Mouse (Mus musculus) kidney, embryonic 15.5 days (tissue): ENCODE results near the gene Orai2. TPM values are rescaled to one million over a fixed set of nuclear protein-coding genes. Genes with fewer than 3 reads are reported as not detected.
"Not testable (repeated sequence)": the region's sequence is repeated elsewhere in the genome, so short reads cannot be mapped to it uniquely, and the experiment has no call there.

Experiments used
- ATAC-seq: fragments of 200-750 bp; cut with Nextera tagmentation; replicated peaks from 2 replicates; pipeline ENCODE4 v1.8.0; 2017; ENCODE audit warnings: moderate TSS enrichment; ENCODE audit not compliant: low FRiP score
- H3K27ac ChIP-seq: fragments of 300-500 bp; sonication (generic); 2 replicates; pipeline ENCODE4 v1.5.1; 2015; ENCODE audit warnings: mild to moderate bottlenecking, inconsistent platforms
- H3K27me3 ChIP-seq: fragments of 300-500 bp; sonication (generic); 2 replicates; pipeline ENCODE4 v1.6.1; 2015; ENCODE audit warnings: inconsistent platforms
- H3K36me3 ChIP-seq: fragments of 300-500 bp; sonication (generic); 2 replicates; pipeline ENCODE4 v1.6.1; 2015; ENCODE audit warnings: inconsistent platforms
- H3K4me1 ChIP-seq: fragments of 300-500 bp; sonication (generic); 2 replicates; pipeline ENCODE4 v1.6.1; 2015; ENCODE audit warnings: inconsistent platforms
- H3K4me2 ChIP-seq: fragments of 300-500 bp; sonication (generic); 2 replicates; pipeline ENCODE4 v1.6.1; 2015; ENCODE audit warnings: moderate library complexity, mild to moderate bottlenecking, inconsistent platforms
- H3K4me3 ChIP-seq: fragments of 300-500 bp; sonication (generic); replicated peaks from 2 replicates; pipeline ENCODE4 v1.5.1; 2015; ENCODE audit warnings: mild to moderate bottlenecking, inconsistent platforms
- H3K9ac ChIP-seq: fragments of 300-500 bp; sonication (generic); 2 replicates; pipeline ENCODE4 v1.6.1; 2015; ENCODE audit warnings: mild to moderate bottlenecking, inconsistent platforms
- H3K9me3 ChIP-seq: fragments of 300-500 bp; sonication (generic); replicated peaks from 2 replicates; pipeline ENCODE4 v1.6.1; 2016; ENCODE audit warnings: inconsistent platforms
- WGBS: fragments of 180-500 bp; shearing (Covaris S2); methylation state at CpG from one replicate; pipeline ENCODE4 v1.1.7; 2015; ENCODE audit warnings: mixed read lengths; 5-methylcytosine and 5-hydroxymethylcytosine counted together
- microRNA-seq: library from miRNA; unstranded; fragments of <30 nt; microRNA quantifications from one replicate; pipeline ENCODE4, GENCODE M21; 2016
- polyA plus RNA-seq: library from polyadenylated mRNA; unstranded; fragments of >200 nt; fragmentation: Nextera tagmentation; extraction: Ambion mirVana; gene quantifications from 2 replicates; pipeline ENCODE4 v1.2.1, GENCODE M21; 2015

Orai2 gene
- polyA plus RNA-seq, 1 experiment from 2014 or later: 6.3 TPM

DNA sequence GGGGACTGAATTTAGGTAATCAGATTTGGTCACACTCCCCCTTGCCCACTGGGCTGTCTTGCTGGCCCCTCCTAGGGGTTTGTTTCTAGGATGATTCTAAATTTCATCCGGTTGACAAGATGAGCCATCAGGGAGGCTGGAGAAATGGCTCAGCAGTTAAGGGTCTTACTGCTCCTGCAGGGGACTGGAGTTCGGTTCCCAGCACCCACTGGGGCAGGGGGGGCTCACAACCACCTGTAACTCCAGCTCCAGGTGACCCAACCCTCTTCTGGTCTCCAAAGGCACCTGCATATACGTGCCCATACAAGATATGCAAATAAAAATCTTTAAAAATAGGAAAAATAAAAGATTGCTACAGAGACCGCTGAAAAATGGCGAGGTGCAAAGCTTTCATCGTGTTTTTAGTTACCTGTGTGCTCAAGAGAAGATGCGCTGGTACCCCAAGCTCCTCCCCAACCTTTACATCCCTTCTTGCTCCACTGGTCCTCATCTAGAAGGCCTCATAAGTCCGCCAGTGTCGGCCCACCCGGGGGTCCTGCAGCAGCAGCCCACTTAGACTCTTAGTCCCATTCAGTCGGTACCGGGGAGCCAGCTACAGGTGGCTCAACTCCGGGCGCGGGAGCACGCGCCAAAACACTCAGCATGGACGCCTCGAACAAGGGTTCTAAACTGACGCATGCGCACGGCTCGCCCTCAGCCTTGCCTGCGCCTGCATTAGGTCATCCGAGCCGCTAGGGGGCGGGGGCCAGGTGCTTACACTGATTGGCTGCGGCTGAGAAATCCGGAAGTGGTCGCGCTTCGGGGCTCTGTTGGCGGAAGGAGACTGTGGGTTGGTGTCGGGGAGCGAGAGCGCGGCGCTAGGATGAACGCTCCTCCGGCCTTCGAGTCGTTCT lies 54.4 kb downstream of the Orai2 start, which contains the start of gene Polr2j:
Polr2j (plus strand) TSS at position 741 of the 893 bp plus-strand sequence.
- H3K36me3 ChIP-seq: peaks cover 20% of the 10 kb centered on the region
- ATAC-seq: peak; percentile 95
- peaks cover 26% of the 10 kb centered on the region for H3K4me1 ChIP-seq
- H3K27ac ChIP-seq: peak within 1 kb of the TSS; percentile 79
- peak within 1 kb of the TSS; percentile 90 for H3K4me3 ChIP-seq
- peak within 1 kb of the TSS; percentile 92 for H3K4me2 ChIP-seq
- no peaks in the 10 kb centered on the region for H3K27me3 ChIP-seq
- H3K9me3 ChIP-seq: no peaks in the 10 kb centered on the region
- 3% methylated on average over 42 of the region's 42 CpGs for WGBS
- H3K9ac ChIP-seq: peak within 1 kb of the TSS; percentile 91

DNA sequence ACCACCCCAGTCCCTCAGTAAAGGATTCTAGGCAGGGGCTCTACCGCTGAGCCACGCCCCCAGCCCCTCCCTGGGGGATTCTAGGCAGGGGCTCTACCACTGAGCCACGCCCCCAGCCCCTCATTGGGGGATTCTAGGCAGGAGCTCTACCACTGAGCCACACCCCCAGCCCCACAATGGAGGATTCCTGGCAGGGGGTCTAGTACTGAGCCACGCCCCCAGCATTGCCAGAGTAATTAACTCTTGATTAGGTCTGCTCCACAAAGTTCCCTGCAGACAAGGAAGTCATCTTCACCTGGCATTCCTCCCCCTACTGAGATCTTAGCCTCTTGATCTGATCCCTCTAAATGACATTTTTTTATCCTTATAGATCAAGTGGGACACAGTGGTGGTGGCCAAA lies 57.0 kb downstream of the Orai2 start:
- not testable (repeated sequence) for H3K9ac ChIP-seq, H3K27me3 ChIP-seq, H3K9me3 ChIP-seq, H3K27ac ChIP-seq, H3K36me3 ChIP-seq, H3K4me3 ChIP-seq, ATAC-seq, H3K4me2 ChIP-seq
- WGBS: 46% methylated on average over 4 of the region's 4 CpGs
- H3K4me1 ChIP-seq: peaks cover 25% of the 10 kb centered on the region

DNA sequence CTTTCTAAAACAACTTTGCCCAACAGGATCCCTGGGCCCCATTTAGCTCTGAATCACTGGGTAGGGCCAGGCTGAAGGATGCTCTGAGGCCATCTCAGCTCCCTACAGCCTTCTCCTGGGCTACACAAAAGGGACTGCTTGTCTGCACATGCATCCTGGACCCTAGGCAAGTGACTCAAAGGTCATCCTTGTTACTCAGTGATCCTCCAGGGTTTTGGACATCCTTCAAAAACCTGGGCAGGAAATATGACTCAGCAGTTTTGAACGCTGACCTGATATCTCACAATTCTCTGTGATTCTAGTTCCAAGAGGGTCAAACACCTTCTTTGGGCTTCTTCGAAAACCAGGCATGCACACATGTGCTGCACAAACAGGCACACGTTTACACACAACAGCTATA lies 61.5 kb downstream of the Orai2 start:
- H3K4me3 ChIP-seq: no peak overlapping the region
- no peak overlapping the region for H3K27ac ChIP-seq
- no peaks in the 10 kb centered on the region for H3K9me3 ChIP-seq
- H3K27me3 ChIP-seq: no peaks in the 10 kb centered on the region
- peaks cover 8% of the 10 kb centered on the region for H3K36me3 ChIP-seq
- no peak for ATAC-seq
- WGBS: 75% methylated on average over 3 of the region's 3 CpGs
- H3K9ac ChIP-seq: no peak overlapping the region
- H3K4me2 ChIP-seq: no peak overlapping the region
- H3K4me1 ChIP-seq: no peaks in the 10 kb centered on the region

DNA sequence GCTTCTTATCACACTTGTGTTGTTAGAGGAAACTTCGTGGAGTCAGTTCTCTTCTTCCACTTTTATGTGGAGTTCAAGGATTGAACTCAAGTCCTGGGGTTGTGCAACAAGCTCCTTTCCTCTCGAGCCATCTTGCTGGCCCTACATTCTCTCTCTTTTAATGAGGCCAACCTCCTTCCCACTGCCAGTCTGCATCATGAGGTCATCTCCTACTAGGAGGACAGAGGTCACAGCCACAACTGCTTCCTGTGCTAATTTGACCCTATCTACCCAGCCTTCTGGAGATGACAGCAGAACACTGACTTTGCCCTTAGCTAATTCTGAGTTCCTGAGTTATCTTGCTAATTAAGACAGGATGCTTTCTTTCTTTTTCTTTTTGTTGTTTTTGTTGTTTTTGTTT lies 62.0 kb downstream of the Orai2 start:
- 54% methylated on average over 2 of the region's 2 CpGs for WGBS
- H3K9ac ChIP-seq: no peak overlapping the region
- no peak for ATAC-seq

DNA sequence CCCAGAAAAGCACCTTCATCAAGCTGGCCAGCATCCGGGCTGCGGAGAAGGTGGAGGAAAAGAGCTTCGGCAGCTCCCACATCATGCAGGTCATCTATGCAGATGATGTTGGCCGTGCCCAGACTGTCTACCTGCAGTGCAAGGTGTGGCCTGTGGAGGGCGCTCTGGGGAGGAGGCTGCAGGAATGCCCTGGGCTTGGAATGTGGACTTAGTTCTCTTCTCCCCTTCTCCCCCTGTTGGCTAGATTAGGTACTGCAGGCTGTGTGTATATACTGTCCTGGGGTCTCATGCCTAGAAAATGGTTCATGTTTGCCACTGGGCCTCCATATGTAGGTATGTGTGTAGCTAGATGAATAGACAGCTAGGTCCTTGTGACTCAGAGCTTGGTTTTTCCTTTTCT lies 66.0 kb downstream of the Orai2 start:
- Histone ChIP-seq H3K4me1 (peaks cover 9% of the 10 kb centered on the region), H3K27me3 (peaks cover 10% of the 10 kb centered on the region; the same call in 1 of the 2 replicates), H3K4me2 (no peak overlapping the region), H3K27ac (no peak overlapping the region), H3K36me3 (peaks cover 8% of the 10 kb centered on the region), H3K4me3 (no peak overlapping the region), H3K9ac (no peak overlapping the region), H3K9me3 (no peaks in the 10 kb centered on the region)
- ATAC-seq: no peak
- 88% methylated on average over 5 of the region's 5 CpGs for WGBS

More for the DNA sequence above, 62.0 kb downstream of the Orai2 start:
- H3K27ac ChIP-seq: no peak overlapping the region
- no peaks in the 10 kb centered on the region for H3K27me3 ChIP-seq
- H3K36me3 ChIP-seq: peaks cover 8% of the 10 kb centered on the region
- H3K4me2 ChIP-seq: no peak overlapping the region
- no peak overlapping the region for H3K4me3 ChIP-seq
- no peaks in the 10 kb centered on the region for H3K4me1 ChIP-seq
- no peaks in the 10 kb centered on the region for H3K9me3 ChIP-seq

DNA sequence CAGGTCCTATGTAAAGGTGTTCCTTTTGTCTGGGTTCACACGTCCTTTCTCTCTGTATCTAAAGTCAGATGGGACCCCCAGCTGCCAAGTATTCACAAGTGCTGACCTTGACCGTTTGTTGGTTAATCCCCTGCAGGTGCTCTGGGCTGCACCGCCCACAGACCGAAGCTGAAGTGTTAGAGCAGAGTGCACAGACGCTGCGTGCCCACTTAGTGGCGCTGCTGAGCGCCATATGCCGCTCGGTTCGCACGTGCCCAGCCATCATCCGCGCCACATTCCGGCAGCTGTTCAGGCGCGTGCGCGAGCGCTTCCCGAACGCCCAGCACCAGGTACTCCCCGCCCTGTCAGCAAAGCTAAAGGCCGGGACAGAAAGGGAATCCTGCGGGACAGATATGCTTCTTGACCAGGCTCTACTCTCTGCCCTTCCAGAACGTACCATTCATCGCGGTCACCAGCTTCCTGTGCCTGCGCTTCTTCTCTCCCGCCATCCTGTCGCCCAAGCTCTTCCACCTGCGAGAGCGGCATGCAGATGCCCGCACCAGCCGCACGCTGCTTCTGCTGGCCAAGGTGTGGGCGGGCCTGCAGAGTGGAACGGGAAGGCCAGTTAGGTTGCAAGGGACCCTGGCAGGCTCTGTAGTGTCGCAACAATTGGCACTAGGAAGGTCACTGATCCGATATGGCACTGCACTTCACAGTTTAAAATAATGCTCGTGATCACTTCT lies 68.3 kb downstream of the Orai2 start:
- Histone ChIP-seq H3K9ac (0 out of 2 replicates have a peak overlapping the region, but pooled peaks have one; percentile 26), H3K4me1 (peaks cover 9% of the 10 kb centered on the region), H3K27ac (no peak overlapping the region), H3K9me3 (no peaks in the 10 kb centered on the region), H3K4me2 (peak overlapping the region; percentile 71), H3K36me3 (peaks cover 8% of the 10 kb centered on the region), H3K27me3 (peaks cover 10% of the 10 kb centered on the region; the same call in 1 of the 2 replicates), H3K4me3 (peak overlapping the region; percentile 39)
- WGBS: 8% methylated on average over 41 of the region's 41 CpGs
- peak; percentile 84 for ATAC-seq

DNA sequence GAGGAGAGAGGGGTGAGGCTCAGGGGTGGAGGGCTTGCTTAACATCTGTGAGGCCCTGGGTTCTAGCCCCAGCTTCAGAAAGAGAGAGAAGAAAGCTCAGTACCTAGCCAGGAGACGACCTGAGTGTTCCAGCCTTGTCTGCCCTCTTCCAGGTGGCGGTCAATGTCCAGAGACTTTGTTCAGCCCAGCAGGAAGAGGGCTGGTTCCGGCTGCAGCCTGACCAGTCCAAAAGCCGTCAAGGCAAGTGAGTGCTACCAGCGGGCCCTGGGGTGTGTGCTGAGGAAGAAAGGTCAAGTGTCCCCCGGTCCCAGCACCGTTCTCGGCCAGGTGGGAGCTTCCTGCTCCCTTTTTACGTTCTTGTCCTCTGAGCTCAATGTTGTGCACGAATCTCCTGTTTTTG lies 72.0 kb downstream of the Orai2 start:
- Histone ChIP-seq H3K4me3 (no peak overlapping the region), H3K36me3 (no peaks in the 10 kb centered on the region), H3K9me3 (no peaks in the 10 kb centered on the region), H3K4me1 (peaks cover 9% of the 10 kb centered on the region), H3K27ac (no peak overlapping the region), H3K4me2 (no peak overlapping the region), H3K9ac (no peak overlapping the region), H3K27me3 (peaks cover 10% of the 10 kb centered on the region; the same call in 1 of the 2 replicates)
- no peak for ATAC-seq
- WGBS: 82% methylated on average over 10 of the region's 10 CpGs

Small RNA genes within 50 kb of the gene (microRNA-seq; reads per million reads assigned to microRNA genes)
- gene Mir7035: 1.2 reads per million

Other genes with a start within 250 kb of the Orai2 start
- 179 and 189 TPM in 2 replicates for gene Ywhag, start 236.1 kb downstream of the Orai2 start, polyA plus RNA-seq
- gene Ssc4d, start 196.2 kb downstream of the Orai2 start, polyA plus RNA-seq: 9.6 and 10.1 TPM in 2 replicates
- gene Zp3, start 190.6 kb downstream of the Orai2 start, polyA plus RNA-seq: 0.30 TPM in 1 of 2 replicates, not detected in the other
- gene Dtx2, start 175.9 kb downstream of the Orai2 start, polyA plus RNA-seq: 29.4 and 29.9 TPM in 2 replicates
- 2.6 and 5.9 TPM in 2 replicates for gene Upk3b, start 132.2 kb downstream of the Orai2 start, polyA plus RNA-seq
- gene Upk3bl, start 116.2 kb downstream of the Orai2 start, polyA plus RNA-seq: 2.8 and 3.2 TPM in 2 replicates
- gene Rasa4, start 86.8 kb downstream of the Orai2 start, polyA plus RNA-seq: 15.4 and 18.5 TPM in 2 replicates
- 249 and 260 TPM in 2 replicates for gene Polr2j, start 54.1 kb downstream of the Orai2 start, polyA plus RNA-seq
- gene Lrwd1, start 34.6 kb downstream of the Orai2 start, polyA plus RNA-seq: 33.6 and 40.2 TPM in 2 replicates
- gene Alkbh4, start 34.6 kb downstream of the Orai2 start, polyA plus RNA-seq: 15.7 and 16.9 TPM in 2 replicates
- 50.8 and 51.3 TPM in 2 replicates for gene Prkrip1, start 28.2 kb upstream of the Orai2 start, polyA plus RNA-seq
- 5.0 and 5.2 TPM in 2 replicates for gene Sh2b2, start 75.8 kb upstream of the Orai2 start, polyA plus RNA-seq